Comparison of ENCODE assay signal across 13 mouse cellular contexts in the genomic region with DNA sequence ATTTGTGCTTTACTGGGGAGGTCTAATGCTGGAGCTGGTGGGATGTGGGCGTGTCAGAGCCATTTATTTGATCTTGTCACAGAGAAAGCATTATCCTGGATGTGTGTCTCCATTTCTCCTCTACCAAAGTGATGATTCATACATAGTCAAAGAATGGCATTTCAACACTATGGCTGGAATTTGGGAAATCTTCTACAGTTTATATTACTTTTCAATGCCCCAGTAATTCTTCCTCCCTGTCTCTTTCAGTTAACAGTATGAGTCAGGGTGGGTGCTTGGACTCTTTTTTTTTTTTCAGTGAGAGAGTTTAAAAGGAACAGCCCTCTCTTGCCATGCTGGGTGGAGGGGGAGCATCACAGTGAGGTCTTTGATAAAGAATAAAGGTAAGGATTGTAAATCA.
"Had no signal": no experiment of that assay in that cellular context is flagged by ENCODE, and none has a peak within 500 bp of the region (broad histone marks: within the 10 kb centered on the region; RNA-seq: fewer than 3 reads in every experiment).

No protein-coding gene starts in this region.

- H3K4me3 ChIP-seq: limb, embryonic 12.5 days; liver, embryonic 13.5 days; lung, embryonic 15.5 days; midbrain, embryonic 10.5 days had no signal

- H3K36me3 ChIP-seq: limb, embryonic 12.5 days; liver, embryonic 13.5 days; lung, embryonic 15.5 days; midbrain, embryonic 10.5 days had no signal

- H3K4me1 ChIP-seq: limb, embryonic 12.5 days; liver, embryonic 13.5 days; midbrain, embryonic 10.5 days had no signal

- ATAC-seq: liver, postnatal 0 days had no signal

- H3K9ac ChIP-seq: limb, embryonic 12.5 days; liver, embryonic 13.5 days; liver, postnatal 0 days; lung, embryonic 15.5 days had no signal

- DNase-seq: kidney, adult 8-10 months; kidney, postnatal 25 days; liver; liver, embryonic 13.5 days; liver, postnatal 0 days; lung, postnatal 36 days; midbrain, embryonic 14.5 days; right cerebral cortex, adult 18-20 months; right cerebral cortex, postnatal 25 days; thymus, postnatal 4 days had no signal

- H3K9me3 ChIP-seq: limb, embryonic 12.5 days; liver, embryonic 13.5 days; lung, embryonic 15.5 days; midbrain, embryonic 10.5 days had no signal

- H3K27ac ChIP-seq: limb, embryonic 12.5 days; liver, embryonic 13.5 days; lung, embryonic 15.5 days; midbrain, embryonic 10.5 days had no signal

- H3K4me2 ChIP-seq: limb, embryonic 12.5 days; liver, embryonic 13.5 days; lung, embryonic 15.5 days had no signal

- H3K27me3 ChIP-seq: limb, embryonic 12.5 days; liver, embryonic 13.5 days; lung, embryonic 15.5 days had no signal
